Mouse (Mus musculus): ENCODE measurements around the gene Hoxa3. TPM values are rescaled to one million over a fixed set of nuclear protein-coding genes. Genes with fewer than 3 reads are reported as not detected.

Hoxa3 gene
- polyA plus RNA-seq, 1 experiment from 2014 or later = 0.24 TPM

GRCm38 (mm10) chr6:52167736-52168161 is 45.4 kb downstream of the Hoxa3 start:
- H3K27ac ChIP-seq = no peak overlapping the region
- WGBS (ENCODE audit: insufficient replicate concordance) = 17% methylated on average over 14 of the region's 14 CpGs
- H3K27me3 ChIP-seq = peaks cover 100% of the 10 kb centered on the region
- H3K36me3 ChIP-seq = no peaks in the 10 kb centered on the region
- no peaks in the 10 kb centered on the region for H3K9me3 ChIP-seq (replicated peaks)
- peaks cover 9% of the 10 kb centered on the region for H3K4me1 ChIP-seq (replicated peaks)
- DNase-seq = no peak
- H3K9ac ChIP-seq = no peak overlapping the region
- ATAC-seq (ENCODE audit: low read depth) = no peak
- no peak overlapping the region for H3K4me3 ChIP-seq (replicated peaks)
- H3K4me2 ChIP-seq = no peak overlapping the region

- no peak overlapping the region for H3K27ac ChIP-seq
- H3K4me2 ChIP-seq = no peak overlapping the region
Observed at GRCm38 (mm10) chr6:52167176-52167575, 46.0 kb downstream of the Hoxa3 start.

GRCm38 (mm10) chr6:52166431-52167077 is 46.6 kb downstream of the Hoxa3 start:
- Histone ChIP-seq H3K27me3 (peaks cover 99% of the 10 kb centered on the region), H3K4me2 (no peak overlapping the region), H3K9ac (no peak overlapping the region), H3K4me3 (replicated peaks) (no peak overlapping the region), H3K9me3 (replicated peaks) (no peaks in the 10 kb centered on the region), H3K36me3 (no peaks in the 10 kb centered on the region), H3K27ac (no peak overlapping the region), H3K4me1 (replicated peaks) (0 out of 2 replicates have a peak, but pooled peaks cover 3% of the 10 kb centered on the region)
- 8% methylated on average over 4 of the region's 4 CpGs for WGBS (ENCODE audit: insufficient replicate concordance)
- ATAC-seq (ENCODE audit: low read depth) (no peak), DNase-seq (no peak)

More at GRCm38 (mm10) chr6:52167176-52167575, 46.0 kb downstream of the Hoxa3 start:
- no peak for ATAC-seq (ENCODE audit: low read depth)
- peaks cover 99% of the 10 kb centered on the region for H3K27me3 ChIP-seq
- DNase-seq = no peak
- H3K9me3 ChIP-seq (replicated peaks) = no peaks in the 10 kb centered on the region
- no peak overlapping the region for H3K9ac ChIP-seq
- 22% methylated on average over 1 of the region's 1 CpGs for WGBS (ENCODE audit: insufficient replicate concordance)
- no peak overlapping the region for H3K4me3 ChIP-seq (replicated peaks)
- H3K36me3 ChIP-seq = no peaks in the 10 kb centered on the region
- peaks cover 3% of the 10 kb centered on the region for H3K4me1 ChIP-seq (replicated peaks)

DNA sequence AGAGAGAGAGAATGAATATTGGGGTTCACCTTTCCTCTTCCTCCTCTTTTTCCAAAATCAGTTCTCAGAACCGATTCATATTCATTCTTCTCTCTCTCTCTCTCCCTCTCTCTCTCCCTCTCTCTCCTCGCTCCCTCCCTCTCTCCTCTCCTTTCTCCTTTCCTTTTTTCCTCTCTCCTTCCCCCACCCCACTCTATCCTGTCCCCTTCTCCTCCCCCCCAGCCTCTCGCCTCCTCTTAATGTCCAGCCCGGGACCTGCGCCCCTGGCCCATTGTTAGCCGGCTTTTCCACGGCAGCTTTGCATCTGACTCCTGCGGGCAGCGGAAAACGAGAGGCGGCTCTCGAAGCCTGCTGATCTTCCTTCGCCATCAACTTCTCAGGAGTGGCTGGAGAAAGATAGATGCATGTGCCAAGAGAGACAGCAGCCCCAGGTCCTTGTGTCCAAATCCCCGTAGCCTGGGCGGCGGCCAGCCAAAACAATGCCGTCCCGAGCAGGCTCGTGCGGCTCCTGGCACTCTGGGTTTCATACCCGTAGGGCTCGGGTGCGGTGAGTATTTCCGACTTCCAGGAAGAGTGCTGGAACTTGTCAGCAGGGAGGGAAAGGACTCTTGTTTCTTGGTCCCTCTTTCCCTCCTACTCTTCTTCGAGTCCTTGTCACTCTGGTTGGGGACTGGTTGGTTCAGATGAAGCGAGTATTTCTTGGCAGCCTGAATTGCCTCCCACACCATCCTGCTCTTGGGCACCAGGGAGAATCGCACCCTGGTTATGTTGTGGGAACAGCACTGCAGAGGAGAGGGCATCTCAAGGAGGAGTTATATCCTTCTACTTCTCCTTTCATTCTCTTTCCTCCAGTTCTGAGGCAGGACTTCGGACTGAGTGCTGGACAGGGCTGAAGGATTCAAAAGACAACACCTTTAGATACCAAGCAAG is 47.4 kb downstream of the Hoxa3 start:
- Histone ChIP-seq H3K27ac (peak overlapping the region; percentile 43; the same call in 1 of the 2 replicates), H3K9me3 (replicated peaks) (no peaks in the 10 kb centered on the region), H3K9ac (peak overlapping the region; percentile 6; the same call in 1 of the 2 replicates), H3K36me3 (no peaks in the 10 kb centered on the region), H3K27me3 (peaks cover 98% of the 10 kb centered on the region), H3K4me3 (replicated peaks) (peak overlapping the region; percentile 22; the same call in 1 of the 2 replicates), H3K4me1 (replicated peaks) (0 out of 2 replicates have a peak, but pooled peaks cover 3% of the 10 kb centered on the region), H3K4me2 (peak overlapping the region; percentile 34)
- no peak for DNase-seq
- WGBS (ENCODE audit: insufficient replicate concordance) = 4% methylated on average over 28 of the region's 28 CpGs
- no peak for ATAC-seq (ENCODE audit: low read depth)

DNA sequence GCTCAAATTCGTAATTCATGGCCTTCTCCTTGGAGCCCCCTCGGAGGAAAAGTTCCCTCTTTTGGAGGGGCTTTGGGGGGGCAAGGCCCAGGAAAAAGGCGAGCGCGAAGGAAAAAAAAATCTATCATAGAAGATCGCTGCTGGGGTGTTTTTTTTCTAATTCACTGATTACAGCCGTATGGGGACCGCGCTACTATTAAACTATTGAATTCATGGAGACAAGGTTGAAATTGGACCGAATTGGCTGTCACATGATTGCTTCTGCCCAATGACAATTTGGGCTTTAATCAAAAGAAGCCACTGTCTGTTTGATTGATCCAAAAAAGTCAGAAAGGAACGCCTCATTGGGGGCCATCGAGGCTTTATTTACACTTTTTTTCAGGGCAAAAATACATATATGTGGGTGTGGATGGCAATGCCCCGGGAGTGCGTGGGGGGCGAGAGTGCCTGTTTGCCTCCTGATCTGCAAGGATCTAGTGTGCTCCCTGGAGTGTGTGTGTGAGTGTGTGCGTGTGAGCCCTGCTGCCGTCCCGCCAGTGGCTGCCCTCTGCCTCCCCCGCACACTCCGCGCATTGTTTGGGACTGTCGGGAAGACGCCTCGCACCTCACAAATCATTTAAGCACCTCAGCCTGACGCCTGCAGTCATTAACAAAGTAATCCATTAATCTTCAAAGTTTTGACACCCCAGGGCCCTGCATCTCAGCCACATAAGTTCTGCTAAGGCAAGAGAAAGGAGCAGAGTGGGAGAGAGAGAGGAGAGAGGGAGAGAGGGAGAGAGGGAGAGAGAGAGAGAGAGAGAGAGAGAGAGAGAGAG is 48.3 kb downstream of the Hoxa3 start, which contains the start of gene Hoxa2:
TSS of gene Hoxa2 (minus strand) at position 206 of the 815 bp plus-strand sequence.
- 1% methylated on average over 25 of the region's 25 CpGs for WGBS (ENCODE audit: insufficient replicate concordance)
- H3K27me3 ChIP-seq = peaks cover 98% of the 10 kb centered on the region
- no peak for DNase-seq
- no peaks in the 10 kb centered on the region for H3K9me3 ChIP-seq (replicated peaks)
- H3K4me3 ChIP-seq (replicated peaks) = peak within 1 kb of the TSS; percentile 38
- peak within 1 kb of the TSS; percentile 51 for H3K4me2 ChIP-seq
- peak within 1 kb of the TSS; percentile 50 for H3K9ac ChIP-seq
- H3K27ac ChIP-seq = peak within 1 kb of the TSS; percentile 43; the same call in 1 of the 2 replicates
- no peaks in the 10 kb centered on the region for H3K4me1 ChIP-seq (replicated peaks)
- no peaks in the 10 kb centered on the region for H3K36me3 ChIP-seq
- ATAC-seq (ENCODE audit: low read depth) = no peak

- Histone ChIP-seq H3K36me3 (no peaks in the 10 kb centered on the region), H3K4me2 (peak overlapping the region; percentile 51), H3K4me1 (replicated peaks) (no peaks in the 10 kb centered on the region; the same call in 1 of the 2 replicates), H3K27me3 (peaks cover 98% of the 10 kb centered on the region), H3K27ac (peak overlapping the region; percentile 29; the same call in 1 of the 2 replicates), H3K9me3 (replicated peaks) (no peaks in the 10 kb centered on the region), H3K9ac (peak overlapping the region; percentile 50), H3K4me3 (replicated peaks) (peak overlapping the region; percentile 38)
- ATAC-seq (ENCODE audit: low read depth) (no peak), DNase-seq (no peak)
- 2% methylated on average over 39 of the region's 39 CpGs for WGBS (ENCODE audit: insufficient replicate concordance)
Observed at GRCm38 (mm10) chr6:52164051-52164625, 49.0 kb downstream of the Hoxa3 start.

DNA sequence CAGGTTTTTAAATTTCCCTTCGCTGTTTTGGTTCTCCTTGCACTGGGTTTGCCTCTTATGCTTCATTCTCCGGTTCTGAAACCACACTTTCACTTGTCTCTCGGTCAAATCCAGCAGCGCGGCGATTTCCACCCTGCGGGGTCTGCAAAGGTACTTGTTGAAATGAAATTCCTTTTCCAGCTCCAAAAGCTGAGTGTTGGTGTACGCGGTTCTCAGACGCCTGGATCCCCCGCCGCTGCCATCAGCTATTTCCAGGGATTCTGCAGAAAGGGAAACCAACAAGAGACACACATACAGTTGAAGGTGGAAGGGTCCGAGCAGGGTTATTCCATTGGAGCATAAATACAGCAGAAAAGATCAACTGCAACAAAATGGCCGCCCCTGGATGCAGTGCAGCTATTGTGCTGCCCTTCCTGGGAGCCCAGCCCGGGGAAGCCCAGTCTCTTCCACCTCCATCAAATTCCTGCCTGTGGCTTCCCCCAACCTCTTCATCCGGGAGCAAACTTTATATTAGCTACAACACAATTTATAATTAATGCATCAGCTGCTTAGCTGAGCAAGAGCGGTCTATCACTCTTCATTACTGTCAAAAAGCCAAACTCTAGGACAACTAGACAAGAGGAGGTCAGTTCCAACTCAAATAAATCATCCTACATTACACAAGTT is 49.6 kb downstream of the Hoxa3 start:
- peak overlapping the region; percentile 50; the same call in 1 of the 2 replicates for H3K9ac ChIP-seq
- H3K27me3 ChIP-seq = peaks cover 98% of the 10 kb centered on the region
- peak overlapping the region; percentile 51 for H3K4me2 ChIP-seq
- 7% methylated on average over 17 of the region's 17 CpGs for WGBS (ENCODE audit: insufficient replicate concordance)
- H3K27ac ChIP-seq = peak overlapping the region; percentile 31
- DNase-seq (no peak), ATAC-seq (ENCODE audit: low read depth) (no peak)
- no peaks in the 10 kb centered on the region for H3K9me3 ChIP-seq (replicated peaks)
- peak overlapping the region; percentile 16 for H3K4me3 ChIP-seq (replicated peaks)
- no peaks in the 10 kb centered on the region for H3K36me3 ChIP-seq
- peaks cover 2% of the 10 kb centered on the region; the same call in 1 of the 2 replicates for H3K4me1 ChIP-seq (replicated peaks)

DNA sequence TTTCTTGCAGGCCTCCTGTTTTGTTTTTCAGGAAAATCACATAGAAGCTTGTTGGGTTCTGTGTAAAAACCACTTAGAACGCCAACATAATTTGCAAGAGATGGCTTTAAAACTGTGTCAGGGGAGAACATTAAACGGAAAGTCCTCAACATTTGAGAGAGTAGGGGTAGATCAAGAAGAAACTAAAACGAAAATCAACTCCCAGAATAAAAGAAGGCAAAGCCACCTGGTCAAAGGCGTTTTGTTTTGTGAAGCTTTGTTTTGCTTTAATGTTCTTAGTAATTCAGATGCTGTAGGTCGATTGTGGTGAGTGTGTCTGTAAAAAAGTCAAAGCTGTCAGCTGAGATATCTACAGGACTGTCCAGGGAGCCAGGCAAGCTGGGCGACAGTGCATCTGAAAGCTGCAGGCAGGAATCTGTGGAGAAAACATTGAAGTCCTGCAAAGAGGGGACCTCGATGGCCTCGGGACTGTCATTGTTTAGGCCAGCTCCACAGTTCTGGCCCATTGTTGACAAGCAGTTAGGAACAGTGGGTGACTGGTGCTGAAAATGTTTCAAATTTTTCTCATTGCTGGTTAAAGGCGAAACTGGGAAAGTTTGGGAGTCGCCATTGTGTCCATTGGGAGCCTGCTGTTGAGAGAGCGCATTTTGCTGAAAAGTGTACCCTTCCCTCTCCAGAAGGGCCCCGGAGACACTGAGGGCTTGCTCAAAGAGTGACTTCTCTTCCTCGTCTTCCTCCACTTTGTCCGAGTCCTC is 50.3 kb downstream of the Hoxa3 start:
- Histone ChIP-seq H3K36me3 (no peaks in the 10 kb centered on the region), H3K9me3 (replicated peaks) (no peaks in the 10 kb centered on the region), H3K4me3 (replicated peaks) (peak overlapping the region; percentile 16), H3K4me2 (peak overlapping the region; percentile 51), H3K27ac (peak overlapping the region; percentile 31; the same call in 1 of the 2 replicates), H3K9ac (peak overlapping the region; percentile 50; the same call in 1 of the 2 replicates), H3K4me1 (replicated peaks) (peaks cover 5% of the 10 kb centered on the region; the same call in 1 of the 2 replicates), H3K27me3 (peaks cover 98% of the 10 kb centered on the region)
- ATAC-seq (ENCODE audit: low read depth) = no peak
- DNase-seq = no peak
- 10% methylated on average over 14 of the region's 14 CpGs for WGBS (ENCODE audit: insufficient replicate concordance)

- DNase-seq (no peak), ATAC-seq (ENCODE audit: low read depth) (no peak)
- H3K4me3 ChIP-seq (replicated peaks) = no peak overlapping the region
- WGBS (ENCODE audit: insufficient replicate concordance) = 34% methylated on average over 1 of the region's 1 CpGs
- H3K36me3 ChIP-seq = no peaks in the 10 kb centered on the region
- peaks cover 5% of the 10 kb centered on the region; the same call in 1 of the 2 replicates for H3K4me1 ChIP-seq (replicated peaks)
- no peak overlapping the region for H3K27ac ChIP-seq
- H3K9me3 ChIP-seq (replicated peaks) = no peaks in the 10 kb centered on the region
- H3K9ac ChIP-seq = no peak overlapping the region
- no peak overlapping the region for H3K4me2 ChIP-seq
- H3K27me3 ChIP-seq = peaks cover 98% of the 10 kb centered on the region
Observed at GRCm38 (mm10) chr6:52162093-52162380, 51.1 kb downstream of the Hoxa3 start.
